Mouse (Mus musculus): Measurements from ENCODE around the gene Wscd2. TPM values are rescaled to one million over a fixed set of nuclear protein-coding genes. Genes with fewer than 3 reads are reported as not detected.

Wscd2 gene
- total RNA-seq (2023): not detected

DNA sequence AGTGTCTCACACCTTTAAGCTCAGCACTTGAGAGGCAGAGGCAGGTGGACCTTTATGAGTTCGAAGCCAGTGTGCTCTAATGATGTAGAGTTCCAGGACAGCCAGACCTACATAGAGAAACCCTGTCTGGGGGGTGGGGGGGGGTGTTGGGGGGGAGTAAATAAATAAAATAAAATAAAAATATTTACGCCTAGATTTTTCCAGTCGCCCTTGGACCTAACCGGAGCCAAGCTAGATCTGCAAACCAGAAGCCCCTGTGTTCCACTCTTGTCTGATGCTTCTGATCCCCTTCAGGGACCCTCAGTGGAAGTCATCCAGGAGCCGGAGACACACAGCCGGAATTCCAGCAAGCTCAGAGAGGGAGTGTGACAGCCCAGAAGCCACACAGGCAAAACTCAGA is at the start of gene Wscd2:
Wscd2 (plus strand) TSS at position 301 of the 400 bp plus-strand sequence.

Other genes with a start within 250 kb of the Wscd2 start
- not detected for gene Sgsm1, start 179.5 kb upstream of the Wscd2 start, total RNA-seq (2023)
- gene Aym1, start 133.0 kb upstream of the Wscd2 start, total RNA-seq (2023): not detected
- 1 to 10 TPM; 1.2 to 1.4 TPM for gene Cmklr1, start 160.1 kb downstream of the Wscd2 start, total RNA-seq (2023)
- not detected for gene 1700069L16Rik, start 234.4 kb downstream of the Wscd2 start, total RNA-seq (2023)
- gene Ficd, start 245.5 kb downstream of the Wscd2 start, total RNA-seq (2023): 1 to 10 TPM; 4.0 to 4.5 TPM

Data from neutrophil, adult 83 days (primary cell).